Mouse (Mus musculus) neural tube, embryonic 14.5 days (tissue): ENCODE results near the gene Nkd1. TPM values are rescaled to one million over a fixed set of nuclear protein-coding genes. Genes with fewer than 3 reads are reported as not detected.
A peak's percentile ranks its signal among the peaks of the same experiment; 100 is the strongest.

Source experiments
- ATAC-seq: fragments of 200-750 bp; cut with Nextera tagmentation; 2 replicates; pipeline ENCODE4 v1.8.0; 2017; ENCODE audit warnings: low read depth, mild to moderate bottlenecking, moderate TSS enrichment, moderate library complexity
- H3K27ac ChIP-seq: fragments of 300-500 bp; sonication (generic); 2 replicates; pipeline ENCODE4 v1.5.1; 2014; ENCODE audit warnings: low read depth, mild to moderate bottlenecking, control low read depth, low read length, moderate library complexity, mixed read lengths
- H3K27me3 ChIP-seq: fragments of 300-500 bp; sonication (generic); 2 replicates; pipeline ENCODE4 v1.6.1; 2014; ENCODE audit warnings: low read length; ENCODE audit not compliant: control insufficient read depth, insufficient read depth
- H3K36me3 ChIP-seq: fragments of 300-500 bp; sonication (generic); 2 replicates; pipeline ENCODE4 v1.6.1; 2014; ENCODE audit warnings: low read length, mixed read lengths; ENCODE audit not compliant: control insufficient read depth, insufficient read depth
- H3K4me1 ChIP-seq: fragments of 300-500 bp; sonication (generic); 2 replicates; pipeline ENCODE4 v1.6.1; 2014; ENCODE audit warnings: low read length; ENCODE audit not compliant: control insufficient read depth, insufficient read depth
- H3K4me2 ChIP-seq: fragments of 300-500 bp; sonication (generic); 2 replicates; pipeline ENCODE4 v1.6.1; 2014; ENCODE audit warnings: mild to moderate bottlenecking, low read depth, low read length, control low read depth
- H3K4me3 ChIP-seq: fragments of 300-500 bp; sonication (generic); 2 replicates; pipeline ENCODE4 v1.5.1; 2014; ENCODE audit warnings: low read depth, low read length, control low read depth, mixed read lengths
- H3K9ac ChIP-seq: fragments of 300-500 bp; sonication (generic); replicated peaks from 2 replicates; pipeline ENCODE4 v1.6.1; 2014; ENCODE audit warnings: low read depth, mild to moderate bottlenecking, control low read depth, low read length, mixed read lengths
- H3K9me3 ChIP-seq: fragments of 300-500 bp; sonication (generic); 2 replicates; pipeline ENCODE4 v1.6.1; 2016; ENCODE audit warnings: low read length; ENCODE audit not compliant: control insufficient read depth
- WGBS: fragments of 180-500 bp; shearing (Covaris S2); extraction: QIAGEN DNeasy Blood & Tissue Kit; methylation state at CpG from one replicate; pipeline ENCODE4 v1.1.7; 2014; 5-methylcytosine and 5-hydroxymethylcytosine counted together
- polyA plus RNA-seq: library from polyadenylated mRNA; unstranded; fragments of >200 nt; fragmentation: Nextera tagmentation; extraction: Ambion mirVana; gene quantifications from 2 replicates; pipeline ENCODE4 v1.2.1, GENCODE M21; 2014

The Nkd1 gene
- polyA plus RNA-seq, 1 experiment from 2014 or later: 29.9 TPM

GRCm38 (mm10) chr8:88512094-88512794 is 8.9 kb upstream of the Nkd1 start:
- WGBS: 3% methylated on average over 15 of the region's 15 CpGs
- H3K27me3 ChIP-seq: no peaks in the 10 kb centered on the region
- H3K36me3 ChIP-seq: no peaks in the 10 kb centered on the region
- H3K4me2 ChIP-seq: no peak overlapping the region
- H3K4me1 ChIP-seq: 0 out of 2 replicates have a peak, but pooled peaks cover 4% of the 10 kb centered on the region
- no peaks in the 10 kb centered on the region for H3K9me3 ChIP-seq
- H3K4me3 ChIP-seq: no peak overlapping the region
- ATAC-seq: peak; percentile 66; the same call in 1 of the 2 replicates
- no peak overlapping the region for H3K27ac ChIP-seq
- H3K9ac ChIP-seq: no peak overlapping the region

DNA sequence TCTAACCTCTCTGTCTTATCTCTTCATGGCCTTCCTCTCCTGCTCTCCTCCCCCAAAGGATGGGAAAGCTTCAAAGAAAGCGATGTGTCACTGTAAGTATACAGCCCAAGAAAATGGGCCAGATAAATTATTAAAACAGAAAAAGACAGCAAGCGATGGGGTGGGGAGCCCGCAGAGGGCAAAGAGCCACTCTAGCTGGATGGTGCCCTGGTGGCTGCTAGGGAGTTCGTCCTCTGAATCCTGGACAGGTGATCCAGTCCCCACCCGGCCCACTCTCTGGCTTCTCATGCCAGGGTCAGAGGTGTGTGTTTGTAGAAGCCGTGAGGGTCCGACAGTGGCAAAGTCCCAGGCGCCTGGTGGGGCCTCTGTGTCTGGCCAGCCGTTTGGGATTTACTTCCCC is 3.1 kb upstream of the Nkd1 start:
- Histone ChIP-seq H3K9me3 (no peaks in the 10 kb centered on the region), H3K9ac (no peak overlapping the region), H3K4me1 (peaks cover 12% of the 10 kb centered on the region; the same call in 1 of the 2 replicates), H3K4me3 (no peak overlapping the region), H3K27ac (no peak overlapping the region), H3K27me3 (no peaks in the 10 kb centered on the region), H3K4me2 (no peak overlapping the region), H3K36me3 (no peaks in the 10 kb centered on the region)
- WGBS: 73% methylated on average over 9 of the region's 9 CpGs
- no peak for ATAC-seq

DNA sequence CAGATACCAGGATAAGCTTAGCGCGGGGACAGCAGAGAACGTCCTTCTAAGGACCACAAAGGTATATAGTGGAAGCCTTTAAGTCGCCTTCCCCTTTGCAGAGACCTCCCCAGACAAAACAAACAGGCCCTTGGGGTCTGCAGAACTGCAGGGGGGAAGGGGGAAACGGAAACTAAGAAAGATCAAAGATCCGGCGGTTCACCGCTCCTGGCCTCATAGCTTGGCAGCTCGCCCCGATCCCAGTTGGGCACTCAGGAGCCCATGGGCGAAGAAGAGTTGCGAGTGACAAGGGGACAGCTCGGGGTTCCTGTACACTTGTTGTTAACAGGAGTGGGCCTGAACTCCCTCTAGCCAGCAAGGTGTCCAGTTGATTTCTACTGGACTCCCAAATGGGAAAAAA is 773 bp upstream of the Nkd1 start:
- H3K9ac ChIP-seq: no peak overlapping the region
- WGBS: 9% methylated on average over 13 of the region's 13 CpGs
- peaks cover 15% of the 10 kb centered on the region; the same call in 1 of the 2 replicates for H3K4me1 ChIP-seq
- H3K36me3 ChIP-seq: no peaks in the 10 kb centered on the region
- H3K9me3 ChIP-seq: no peaks in the 10 kb centered on the region
- peak overlapping the region; percentile 80; the same call in 1 of the 2 replicates for H3K4me2 ChIP-seq
- no peak overlapping the region for H3K27ac ChIP-seq
- no peaks in the 10 kb centered on the region for H3K27me3 ChIP-seq
- ATAC-seq: no peak
- H3K4me3 ChIP-seq: no peak overlapping the region; the same call in 1 of the 2 replicates

GRCm38 (mm10) chr8:88521541-88522414 is 624 bp downstream of the Nkd1 start:
- peak; percentile 47 for ATAC-seq
- no peak overlapping the region; the same call in 1 of the 2 replicates for H3K27ac ChIP-seq
- under 1% methylated on average over 56 of the region's 65 CpGs for WGBS
- no peaks in the 10 kb centered on the region for H3K9me3 ChIP-seq
- peaks cover 15% of the 10 kb centered on the region; the same call in 1 of the 2 replicates for H3K4me1 ChIP-seq
- peak overlapping the region; percentile 80 for H3K9ac ChIP-seq
- no peaks in the 10 kb centered on the region for H3K36me3 ChIP-seq
- H3K4me2 ChIP-seq: peak overlapping the region; percentile 80
- no peaks in the 10 kb centered on the region for H3K27me3 ChIP-seq
- H3K4me3 ChIP-seq: peak overlapping the region; percentile 72

DNA sequence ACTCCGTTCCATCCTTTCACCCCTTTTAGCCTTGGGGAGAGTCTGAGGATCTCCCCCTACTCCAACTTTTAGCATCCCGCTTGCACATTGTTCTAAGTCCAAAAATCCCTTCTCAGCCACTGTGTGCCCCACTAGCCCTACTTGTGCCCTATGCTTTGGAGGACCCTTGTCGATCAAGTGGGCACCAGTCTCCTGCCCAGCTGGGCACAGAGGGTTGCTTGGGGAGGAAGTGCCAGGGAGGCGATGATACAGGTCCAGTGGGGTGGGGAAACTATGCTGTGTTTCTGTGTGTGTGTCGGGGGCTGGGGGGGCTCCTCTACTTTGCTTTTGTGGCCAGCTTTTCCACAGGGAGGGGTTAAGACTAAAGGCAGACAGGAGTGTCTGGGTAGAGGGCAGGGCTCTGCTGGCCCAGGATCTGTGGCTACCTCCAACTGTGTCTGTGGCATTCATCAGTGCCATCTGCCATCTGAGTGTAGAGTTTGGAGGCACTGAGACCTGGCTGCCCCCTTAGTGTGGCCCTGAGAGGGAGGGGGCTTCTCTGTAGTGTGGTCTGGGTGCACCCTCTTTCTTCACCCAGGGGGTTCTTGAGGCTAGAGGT is 1.4 kb downstream of the Nkd1 start:
- peak overlapping the region; percentile 72 for H3K4me3 ChIP-seq
- peak overlapping the region; percentile 80; the same call in 1 of the 2 replicates for H3K9ac ChIP-seq
- no peaks in the 10 kb centered on the region for H3K27me3 ChIP-seq
- no peak overlapping the region for H3K27ac ChIP-seq
- peak overlapping the region; percentile 80 for H3K4me2 ChIP-seq
- H3K36me3 ChIP-seq: no peaks in the 10 kb centered on the region
- WGBS: 24% methylated on average over 5 of the region's 5 CpGs
- no peaks in the 10 kb centered on the region for H3K9me3 ChIP-seq
- ATAC-seq: no peak
- H3K4me1 ChIP-seq: peaks cover 15% of the 10 kb centered on the region; the same call in 1 of the 2 replicates

- Histone ChIP-seq H3K4me2 (peak overlapping the region; percentile 80), H3K36me3 (no peaks in the 10 kb centered on the region), H3K4me3 (peak overlapping the region; percentile 72; the same call in 1 of the 2 replicates), H3K27me3 (no peaks in the 10 kb centered on the region), H3K4me1 (peaks cover 15% of the 10 kb centered on the region; the same call in 1 of the 2 replicates), H3K9me3 (no peaks in the 10 kb centered on the region), H3K9ac (no peak overlapping the region), H3K27ac (no peak overlapping the region)
- 26% methylated on average over 4 of the region's 4 CpGs for WGBS
- no peak for ATAC-seq
Measured at GRCm38 (mm10) chr8:88523621-88524020, 2.5 kb downstream of the Nkd1 start.

DNA sequence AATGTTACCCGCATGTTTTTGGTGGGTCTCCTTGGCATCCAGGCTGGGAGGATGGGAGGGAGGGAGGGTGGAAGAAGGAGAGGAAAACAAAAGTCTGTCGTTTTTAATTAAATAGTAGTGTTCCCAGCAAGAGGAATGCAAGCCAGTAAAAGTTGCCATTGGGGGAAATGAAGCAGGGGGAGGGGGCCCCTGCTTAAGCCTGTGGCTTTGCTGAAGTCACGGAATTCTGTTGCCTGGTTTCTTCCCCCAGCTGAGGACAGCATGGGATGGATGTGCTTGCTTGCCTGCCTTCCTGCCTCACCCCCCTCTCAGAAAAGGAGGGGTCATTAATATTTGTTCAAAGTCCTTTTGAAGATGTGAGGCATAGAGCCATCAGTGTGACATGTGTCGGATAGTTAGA is 3.0 kb downstream of the Nkd1 start:
- Histone ChIP-seq H3K27ac (no peak overlapping the region), H3K36me3 (no peaks in the 10 kb centered on the region), H3K4me1 (peaks cover 15% of the 10 kb centered on the region; the same call in 1 of the 2 replicates), H3K9me3 (no peaks in the 10 kb centered on the region), H3K4me3 (no peak overlapping the region), H3K9ac (no peak overlapping the region), H3K27me3 (no peaks in the 10 kb centered on the region), H3K4me2 (peak overlapping the region; percentile 26)
- no peak for ATAC-seq
- WGBS: 26% methylated on average over 4 of the region's 4 CpGs

GRCm38 (mm10) chr8:88524851-88525250 is 3.7 kb downstream of the Nkd1 start:
- no peak overlapping the region for H3K4me3 ChIP-seq
- H3K27me3 ChIP-seq: no peaks in the 10 kb centered on the region
- H3K27ac ChIP-seq: no peak overlapping the region
- H3K4me1 ChIP-seq: peaks cover 15% of the 10 kb centered on the region; the same call in 1 of the 2 replicates
- ATAC-seq: no peak
- no peak overlapping the region for H3K9ac ChIP-seq
- no peaks in the 10 kb centered on the region for H3K36me3 ChIP-seq
- no peak overlapping the region for H3K4me2 ChIP-seq
- no peaks in the 10 kb centered on the region for H3K9me3 ChIP-seq
- 68% methylated on average over 7 of the region's 7 CpGs for WGBS
